Mouse (Mus musculus) liver, embryonic 14.5 days (tissue): ENCODE measurements around the gene Mybpc2.

Source experiments
- CTCF ChIP-seq: IDR thresholded peaks from 2 replicates; pipeline ENCODE4 v1.5.1; 2016; ENCODE audit warnings: antibody characterized with exemption, low read depth, control low read depth
- EP300 ChIP-seq: IDR thresholded peaks from 2 replicates; pipeline ENCODE4 v1.6.1; 2016; ENCODE audit warnings: antibody characterized with exemption, low read depth

GRCm38 (mm10) chr7:44464511-44464910 lies 59.9 kb downstream of the Mybpc2 start:
- TF ChIP-seq EP300 (peak; percentile 48), CTCF (no peak)
